Mouse (Mus musculus) embryonic facial prominence, embryonic 15.5 days (tissue): Measurements from ENCODE around the gene Cyth2. TPM values are rescaled to one million over a fixed set of nuclear protein-coding genes. Genes with fewer than 3 reads are reported as not detected.

Source experiments
- ATAC-seq: fragments of 200-750 bp; cut with Nextera tagmentation; 2 replicates; pipeline ENCODE4 v1.8.0; 2017; ENCODE audit warnings: low read depth, moderate TSS enrichment; ENCODE audit not compliant: insufficient number of reproducible peaks, low FRiP score, low TSS enrichment
- H3K27ac ChIP-seq: fragments of 300-500 bp; sonication (generic); replicated peaks from 2 replicates; pipeline ENCODE4 v1.5.1; 2015; ENCODE audit warnings: mild to moderate bottlenecking, inconsistent platforms
- H3K27me3 ChIP-seq: fragments of 300-500 bp; sonication (generic); 2 replicates; pipeline ENCODE4 v1.6.1; 2015; ENCODE audit warnings: inconsistent platforms
- H3K36me3 ChIP-seq: fragments of 300-500 bp; sonication (generic); 2 replicates; pipeline ENCODE4 v1.6.1; 2015; ENCODE audit warnings: mild to moderate bottlenecking, inconsistent platforms
- H3K4me1 ChIP-seq: fragments of 300-500 bp; sonication (generic); 2 replicates; pipeline ENCODE4 v1.6.1; 2015; ENCODE audit warnings: inconsistent platforms
- H3K4me2 ChIP-seq: fragments of 300-500 bp; sonication (generic); replicated peaks from 2 replicates; pipeline ENCODE4 v1.6.1; 2015; ENCODE audit warnings: mild to moderate bottlenecking, inconsistent platforms
- H3K4me3 ChIP-seq: fragments of 300-500 bp; sonication (generic); replicated peaks from 2 replicates; pipeline ENCODE4 v1.5.1; 2015; ENCODE audit warnings: mild to moderate bottlenecking, inconsistent platforms
- H3K9ac ChIP-seq: fragments of 300-500 bp; sonication (generic); 2 replicates; pipeline ENCODE4 v1.6.1; 2015; ENCODE audit warnings: inconsistent platforms
- H3K9me3 ChIP-seq: fragments of 300-500 bp; sonication (generic); replicated peaks from 2 replicates; pipeline ENCODE4 v1.6.1; 2016; ENCODE audit warnings: inconsistent platforms
- WGBS: fragments of 180-500 bp; shearing (Covaris S2); methylation state at CpG from one replicate; pipeline ENCODE4 v1.1.7; 2015; 5-methylcytosine and 5-hydroxymethylcytosine counted together
- polyA plus RNA-seq: library from polyadenylated mRNA; unstranded; fragments of >200 nt; fragmentation: Nextera tagmentation; extraction: Ambion mirVana; gene quantifications from 2 replicates; pipeline ENCODE4 v1.2.1, GENCODE M21; 2015

Cyth2 gene
- polyA plus RNA-seq: 124 and 129 TPM in 2 replicates

GRCm38 (mm10) chr7:45813787-45814779 lies at the start of gene Cyth2:
Gene Cyth2, minus strand, starts transcription at chr7:45814581.
- Histone ChIP-seq H3K9me3 (no peaks in the 10 kb centered on the region), H3K27ac (peak within 1 kb of the TSS; percentile 99), H3K4me2 (peak within 1 kb of the TSS; percentile 71), H3K4me1 (peaks cover 22% of the 10 kb centered on the region), H3K9ac (peak within 1 kb of the TSS; percentile 100), H3K36me3 (peaks cover 38% of the 10 kb centered on the region), H3K27me3 (0 out of 2 replicates have a peak, but pooled peaks cover 3% of the 10 kb centered on the region), H3K4me3 (peak within 1 kb of the TSS; percentile 96)
- ATAC-seq: peak; percentile 98
- WGBS: under 1% methylated on average over 92 of the region's 92 CpGs

GRCm38 (mm10) chr7:45862804-45863203 lies 48.4 kb upstream of the Cyth2 start:
- H3K4me3 ChIP-seq: no peak overlapping the region
- no peak overlapping the region for H3K4me2 ChIP-seq
- H3K27me3 ChIP-seq: peaks cover 11% of the 10 kb centered on the region; the same call in 1 of the 2 replicates
- H3K36me3 ChIP-seq: no peaks in the 10 kb centered on the region
- WGBS: 85% methylated on average over 7 of the region's 7 CpGs
- no peak overlapping the region for H3K27ac ChIP-seq
- H3K9me3 ChIP-seq: no peaks in the 10 kb centered on the region
- no peak for ATAC-seq
- H3K9ac ChIP-seq: no peak overlapping the region
- H3K4me1 ChIP-seq: peaks cover 20% of the 10 kb centered on the region

GRCm38 (mm10) chr7:45859008-45859407 lies 44.6 kb upstream of the Cyth2 start:
- H3K4me1 ChIP-seq: peaks cover 18% of the 10 kb centered on the region
- 56% methylated on average over 4 of the region's 4 CpGs for WGBS
- no peak overlapping the region for H3K4me2 ChIP-seq
- H3K36me3 ChIP-seq: no peaks in the 10 kb centered on the region
- H3K4me3 ChIP-seq: no peak overlapping the region
- no peak overlapping the region for H3K27ac ChIP-seq
- no peak overlapping the region for H3K9ac ChIP-seq
- peaks cover 26% of the 10 kb centered on the region for H3K27me3 ChIP-seq
- 0 out of 2 replicates have a peak, but pooled peaks have one; percentile 36 for ATAC-seq
- H3K9me3 ChIP-seq: no peaks in the 10 kb centered on the region

- Histone ChIP-seq H3K9ac (0 out of 2 replicates have a peak overlapping the region, but pooled peaks have one; percentile 15), H3K36me3 (no peaks in the 10 kb centered on the region), H3K27ac (no peak overlapping the region), H3K4me1 (peaks cover 18% of the 10 kb centered on the region), H3K27me3 (peaks cover 26% of the 10 kb centered on the region), H3K4me2 (peak overlapping the region; percentile 70), H3K9me3 (no peaks in the 10 kb centered on the region), H3K4me3 (peak overlapping the region; percentile 44)
- 0 out of 2 replicates have a peak, but pooled peaks have one; percentile 8 for ATAC-seq
- 3% methylated on average over 28 of the region's 30 CpGs for WGBS
Observed at GRCm38 (mm10) chr7:45856950-45857901, 42.8 kb upstream of the Cyth2 start.

GRCm38 (mm10) chr7:45853089-45853488 lies 38.7 kb upstream of the Cyth2 start:
- Histone ChIP-seq H3K4me1 (peaks cover 20% of the 10 kb centered on the region), H3K27me3 (peaks cover 18% of the 10 kb centered on the region), H3K9me3 (no peaks in the 10 kb centered on the region), H3K4me2 (no peak overlapping the region), H3K27ac (no peak overlapping the region), H3K9ac (no peak overlapping the region), H3K4me3 (no peak overlapping the region), H3K36me3 (no peaks in the 10 kb centered on the region)
- ATAC-seq: no peak
- 76% methylated on average over 12 of the region's 12 CpGs for WGBS

- H3K9me3 ChIP-seq: no peaks in the 10 kb centered on the region
- H3K4me1 ChIP-seq: 0 out of 2 replicates have a peak, but pooled peaks cover 4% of the 10 kb centered on the region
- 72% methylated on average over 3 of the region's 3 CpGs for WGBS
- no peak overlapping the region for H3K27ac ChIP-seq
- no peaks in the 10 kb centered on the region for H3K36me3 ChIP-seq
- ATAC-seq: no peak
- H3K9ac ChIP-seq: no peak overlapping the region
- H3K4me3 ChIP-seq: no peak overlapping the region
- no peaks in the 10 kb centered on the region; the same call in 1 of the 2 replicates for H3K27me3 ChIP-seq
- H3K4me2 ChIP-seq: no peak overlapping the region
Observed at GRCm38 (mm10) chr7:45850661-45851060, 36.3 kb upstream of the Cyth2 start.

- no peaks in the 10 kb centered on the region for H3K9me3 ChIP-seq
- H3K27me3 ChIP-seq: no peaks in the 10 kb centered on the region; the same call in 1 of the 2 replicates
- 20% methylated on average over 6 of the region's 6 CpGs for WGBS
- no peak for ATAC-seq
- H3K36me3 ChIP-seq: no peaks in the 10 kb centered on the region
- H3K4me1 ChIP-seq: 0 out of 2 replicates have a peak, but pooled peaks cover 4% of the 10 kb centered on the region
- H3K4me2 ChIP-seq: no peak overlapping the region
- H3K27ac ChIP-seq: no peak overlapping the region
- no peak overlapping the region for H3K4me3 ChIP-seq
- no peak overlapping the region for H3K9ac ChIP-seq
Observed at GRCm38 (mm10) chr7:45848447-45849027, 34.2 kb upstream of the Cyth2 start.

- Histone ChIP-seq H3K4me1 (no peaks in the 10 kb centered on the region), H3K27me3 (peaks cover 22% of the 10 kb centered on the region), H3K36me3 (no peaks in the 10 kb centered on the region), H3K27ac (no peak overlapping the region), H3K9me3 (no peaks in the 10 kb centered on the region), H3K4me3 (no peak overlapping the region), H3K4me2 (no peak overlapping the region), H3K9ac (no peak overlapping the region)
- ATAC-seq: no peak
- 85% methylated on average over 10 of the region's 10 CpGs for WGBS
Observed at GRCm38 (mm10) chr7:45842950-45843744, 28.8 kb upstream of the Cyth2 start.

GRCm38 (mm10) chr7:45833924-45834323 lies 19.5 kb upstream of the Cyth2 start:
- no peaks in the 10 kb centered on the region for H3K36me3 ChIP-seq
- peak overlapping the region; percentile 44 for H3K4me3 ChIP-seq
- no peaks in the 10 kb centered on the region for H3K9me3 ChIP-seq
- WGBS: 4% methylated on average over 30 of the region's 31 CpGs
- peaks cover 31% of the 10 kb centered on the region for H3K4me1 ChIP-seq
- H3K27ac ChIP-seq: no peak overlapping the region
- peaks cover 54% of the 10 kb centered on the region for H3K27me3 ChIP-seq
- H3K4me2 ChIP-seq: peak overlapping the region; percentile 66
- ATAC-seq: no peak
- H3K9ac ChIP-seq: no peak overlapping the region
